Mouse (Mus musculus): ENCODE measurements at regions not wholly inside any gene's neighbourhood (a gene's known extent, or its start where the extent isn't known, plus 50 kb on each side); places are given as distances from the start of the nearest gene placed in this dataset.

- no peak for DNase-seq (ENCODE audit: low read depth)
Observed at GRCm38 (mm10) chr13:3752334-3752733, 51.8 kb downstream of the Calml3 start.

- DNase-seq (ENCODE audit: low read depth): no peak
Observed at GRCm38 (mm10) chr13:3751222-3751621, 52.9 kb downstream of the Calml3 start.

GRCm38 (mm10) chr13:3750756-3751155 is 53.4 kb downstream of the Calml3 start:
- DNase-seq (ENCODE audit: low read depth): peak; percentile 91

GRCm38 (mm10) chr13:3749646-3750045 is 54.5 kb downstream of the Calml3 start:
- peak; percentile 25 for DNase-seq (ENCODE audit: low read depth)

GRCm38 (mm10) chr13:3748859-3749258 is 55.3 kb downstream of the Calml3 start:
- no peak for DNase-seq (ENCODE audit: low read depth)

- no peak for DNase-seq (ENCODE audit: low read depth)
Observed at GRCm38 (mm10) chr13:3746524-3746923, 57.6 kb downstream of the Calml3 start.

GRCm38 (mm10) chr13:3744870-3745269 is 59.2 kb downstream of the Calml3 start:
- DNase-seq (ENCODE audit: low read depth): no peak

- no peak for DNase-seq (ENCODE audit: low read depth)
Observed at GRCm38 (mm10) chr13:3743692-3744457, 60.2 kb downstream of the Calml3 start.

GRCm38 (mm10) chr13:3742763-3743401 is 61.2 kb downstream of the Calml3 start:
- no peak for DNase-seq (ENCODE audit: low read depth)

- peak; percentile 65 for DNase-seq (ENCODE audit: low read depth)
Observed at GRCm38 (mm10) chr13:3742094-3742730, 61.9 kb downstream of the Calml3 start.

GRCm38 (mm10) chr13:3730699-3731021 is 73.5 kb downstream of the Calml3 start:
- no peak for DNase-seq (ENCODE audit: low read depth)

GRCm38 (mm10) chr13:3729926-3730698 is 74.0 kb downstream of the Calml3 start:
- no peak for DNase-seq (ENCODE audit: low read depth)

GRCm38 (mm10) chr13:3728888-3729287 is 75.2 kb downstream of the Calml3 start:
- DNase-seq (ENCODE audit: low read depth): no peak

- no peak for DNase-seq (ENCODE audit: low read depth)
Observed at GRCm38 (mm10) chr13:3726331-3726781, 77.8 kb downstream of the Calml3 start.

- no peak for DNase-seq (ENCODE audit: low read depth)
Observed at GRCm38 (mm10) chr13:3725803-3726202, 78.3 kb downstream of the Calml3 start.

- no peak for DNase-seq (ENCODE audit: low read depth)
Observed at GRCm38 (mm10) chr13:3724313-3724712, 79.8 kb downstream of the Calml3 start.

- no peak for DNase-seq (ENCODE audit: low read depth)
Observed at GRCm38 (mm10) chr13:3723458-3724143, 80.5 kb downstream of the Calml3 start.

GRCm38 (mm10) chr13:3715019-3715418 is 81.2 kb downstream of the Asb13 start:
- no peak for DNase-seq (ENCODE audit: low read depth)

- DNase-seq (ENCODE audit: low read depth): no peak
Observed at GRCm38 (mm10) chr13:3712497-3713160, 78.8 kb downstream of the Asb13 start.

GRCm38 (mm10) chr13:3712088-3712487 is 78.3 kb downstream of the Asb13 start:
- no peak for DNase-seq (ENCODE audit: low read depth)

- no peak for DNase-seq (ENCODE audit: low read depth)
Observed at GRCm38 (mm10) chr13:3709982-3710618, 76.3 kb downstream of the Asb13 start.
